Mouse (Mus musculus) yolk sac, embryonic 10.5 days (tissue): ENCODE measurements around the gene Nlrp9c.
"Not testable (repeated sequence)": the region's sequence is repeated elsewhere in the genome, so short reads cannot be mapped to it uniquely, and the experiment has no call there.

Experiments used
- DNase-seq: peaks from one replicate; pipeline ENCODE4 v3.0.0-alpha.2; 2017; ENCODE audit warnings: low spot score

The Nlrp9c gene

DNA sequence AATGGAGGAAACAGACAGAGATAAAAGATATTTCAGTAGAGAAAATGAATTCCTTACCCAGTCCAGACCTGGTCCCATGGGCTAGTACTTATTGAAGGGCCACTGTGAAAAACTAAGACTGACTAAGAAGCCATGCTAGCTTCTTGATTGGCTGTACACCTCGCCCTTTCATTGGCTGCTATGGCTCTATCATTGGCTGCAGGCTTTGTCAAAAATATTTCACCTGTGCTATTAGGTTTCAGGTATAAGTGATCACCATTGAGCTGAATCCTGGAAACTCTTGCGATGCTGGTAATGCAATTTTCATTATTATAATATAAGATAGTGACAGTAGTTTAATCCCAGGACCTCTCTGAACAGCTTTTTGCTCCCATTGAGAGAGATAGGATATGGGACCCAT lies at the start of gene Nlrp9c:
Gene Nlrp9c (minus strand): TSS at position 101 of the 400 bp plus-strand sequence.
- DNase-seq: not testable (repeated sequence)

DNA sequence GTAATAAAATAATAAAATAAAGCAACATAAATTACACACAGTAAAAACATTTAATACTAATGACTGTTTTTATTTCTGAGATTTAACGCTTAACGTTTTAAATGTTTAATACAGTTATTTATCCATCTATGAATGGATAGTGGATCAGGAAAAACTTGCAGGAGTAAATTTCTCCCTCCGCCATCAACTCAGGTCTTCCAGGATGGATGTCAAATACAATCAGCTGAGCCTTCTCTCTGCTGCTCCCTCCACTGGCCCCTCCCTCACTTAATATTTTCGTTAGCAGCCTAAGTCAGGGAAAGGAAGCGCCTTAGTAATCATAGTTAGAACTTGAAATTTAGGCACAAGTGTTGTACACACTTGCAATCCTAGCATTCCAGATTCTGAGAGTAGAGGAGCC lies 31.3 kb upstream of the Nlrp9c start, which contains the start of gene Nlrp4a:
Gene Nlrp4a (plus strand): TSS at position 301 of the 400 bp plus-strand sequence.
- no peak for DNase-seq

DNA sequence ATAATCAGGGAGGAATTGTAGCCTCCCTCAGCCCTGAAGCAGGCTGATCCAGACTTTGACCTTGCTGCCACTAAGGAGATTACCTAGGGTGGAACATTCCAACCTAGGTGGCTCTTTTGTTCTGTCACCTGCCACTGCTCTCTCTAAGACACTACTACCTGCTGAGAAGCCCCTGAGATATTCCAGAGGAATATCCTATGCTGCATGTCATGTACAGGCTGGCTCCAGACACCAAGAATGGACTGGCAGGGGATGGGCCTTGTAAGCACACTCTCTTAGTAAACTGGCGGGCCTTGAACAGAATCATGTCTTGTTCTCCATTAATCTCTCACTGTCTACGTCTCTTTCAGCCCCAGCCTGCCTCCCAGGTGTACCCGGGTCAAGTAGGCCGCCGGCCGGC lies 11.7 kb downstream of the Nlrp9c start:
- DNase-seq: not testable (repeated sequence)

DNA sequence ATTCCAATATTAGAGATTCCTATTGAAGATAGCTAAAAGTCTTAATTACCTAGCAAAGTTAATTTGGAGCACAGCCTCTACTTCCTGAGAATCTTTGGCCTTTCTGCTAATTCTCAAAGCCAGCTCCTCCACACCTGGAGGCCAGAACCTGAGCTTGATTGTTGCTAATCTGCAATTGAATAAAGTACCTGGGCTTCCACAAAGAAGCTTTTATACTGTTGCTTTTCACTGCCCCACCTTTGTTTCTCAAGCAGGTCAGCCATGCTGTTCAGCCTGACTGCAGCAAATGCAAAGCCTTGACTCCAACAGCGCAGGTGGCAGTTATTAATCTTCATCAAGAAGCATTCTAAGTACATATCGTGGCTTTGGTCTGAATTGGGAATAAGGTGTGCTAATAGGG lies 12.4 kb downstream of the Nlrp9c start:
- not testable (repeated sequence) for DNase-seq

DNA sequence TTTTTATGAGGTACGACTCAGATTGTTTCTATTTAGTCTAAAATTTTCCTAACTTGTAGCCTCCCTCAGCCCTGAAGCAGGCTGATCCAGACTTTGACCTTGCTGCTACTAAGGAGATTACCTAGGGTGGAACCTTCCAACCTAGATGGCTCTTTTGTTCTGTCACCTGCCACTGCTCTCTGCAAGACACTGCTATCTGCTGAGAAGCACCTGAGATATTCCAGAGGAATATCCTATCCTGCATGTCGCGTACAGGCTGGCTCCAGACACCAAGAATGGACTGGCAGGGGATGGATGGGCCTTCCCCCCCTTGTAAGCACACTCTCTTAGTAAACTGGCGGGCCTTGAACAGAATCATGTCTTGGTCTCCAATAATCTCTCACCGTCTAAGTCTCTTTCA lies 16.8 kb downstream of the Nlrp9c start:
- DNase-seq: not testable (repeated sequence)

DNA sequence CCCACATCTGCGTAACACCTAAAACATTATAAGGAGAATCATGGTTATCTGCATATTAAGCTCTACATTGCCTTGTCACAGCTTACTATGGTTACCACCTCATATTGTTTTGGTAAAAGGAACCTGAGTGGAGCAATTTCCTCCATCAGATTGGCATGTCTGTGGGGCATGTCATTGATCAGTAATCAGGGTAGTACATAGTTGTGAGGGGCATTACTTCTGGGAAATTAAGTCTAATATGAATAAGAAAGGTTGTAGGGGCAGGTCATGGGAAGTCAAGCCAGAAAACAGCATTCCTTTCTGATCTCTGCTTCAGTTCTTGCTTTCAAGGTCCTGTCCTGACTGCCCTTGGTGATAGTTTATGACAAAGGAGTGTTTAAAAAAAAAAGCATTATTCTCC lies 22.7 kb downstream of the Nlrp9c start:
- DNase-seq: no peak

DNA sequence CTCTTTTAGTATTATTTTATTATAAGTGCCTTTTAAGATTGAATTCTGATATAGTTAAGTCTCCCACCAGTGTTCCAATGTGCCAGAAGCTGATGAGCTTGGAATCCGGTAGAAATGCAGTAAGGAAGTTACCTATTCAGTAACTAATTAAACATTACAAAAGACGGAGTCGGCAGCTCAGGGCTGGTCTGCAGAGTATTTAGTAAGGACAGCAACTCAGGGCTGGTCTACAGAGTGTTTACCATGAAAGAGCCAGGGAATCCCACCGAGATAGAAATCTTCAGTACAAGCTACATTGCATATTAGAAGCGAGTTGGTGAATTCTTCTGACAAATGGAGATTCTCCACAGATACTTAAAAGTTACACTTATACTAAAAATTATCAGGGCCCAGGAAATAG lies 30.3 kb downstream of the Nlrp9c start:
- not testable (repeated sequence) for DNase-seq

DNA sequence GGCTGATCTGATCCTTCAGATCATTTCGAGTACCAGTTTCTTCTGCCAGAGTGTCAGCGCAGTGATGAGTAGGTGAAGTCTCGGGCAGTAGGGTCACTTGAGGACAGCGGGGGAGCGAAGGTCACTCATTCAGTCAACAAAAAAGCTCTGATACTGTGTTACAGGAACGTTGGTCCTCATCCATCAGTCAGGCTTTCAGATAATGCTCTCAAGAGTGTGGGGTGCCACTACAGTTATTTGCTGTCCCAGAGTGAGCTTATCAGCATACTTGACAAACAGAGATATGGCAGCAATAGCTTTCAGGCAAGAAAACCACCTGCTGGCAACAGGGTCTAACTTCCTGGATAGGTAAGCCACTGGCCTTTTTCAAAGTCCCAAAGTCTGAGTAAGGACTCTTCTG lies 46.8 kb downstream of the Nlrp9c start:
- DNase-seq: peak; percentile 4

DNA sequence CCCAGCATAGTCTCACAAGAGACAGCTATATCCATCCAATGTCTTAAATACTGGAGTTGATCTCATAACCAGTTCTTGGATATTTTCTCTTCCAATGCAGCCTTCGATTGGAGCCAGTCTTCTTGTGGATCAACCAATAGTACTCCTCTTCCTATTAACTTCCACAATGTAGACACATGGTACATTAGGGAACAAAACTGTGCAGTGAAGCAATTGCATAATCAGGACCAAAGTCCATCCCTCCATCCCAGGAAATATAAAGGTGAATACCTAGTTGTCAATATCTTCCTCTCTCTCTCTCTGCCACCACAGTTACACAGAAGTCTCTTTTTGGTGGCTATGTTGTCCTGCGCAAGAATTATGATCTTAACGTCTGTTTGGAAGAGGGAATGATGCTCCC lies 51.2 kb downstream of the Nlrp9c start:
- not testable (repeated sequence) for DNase-seq

DNA sequence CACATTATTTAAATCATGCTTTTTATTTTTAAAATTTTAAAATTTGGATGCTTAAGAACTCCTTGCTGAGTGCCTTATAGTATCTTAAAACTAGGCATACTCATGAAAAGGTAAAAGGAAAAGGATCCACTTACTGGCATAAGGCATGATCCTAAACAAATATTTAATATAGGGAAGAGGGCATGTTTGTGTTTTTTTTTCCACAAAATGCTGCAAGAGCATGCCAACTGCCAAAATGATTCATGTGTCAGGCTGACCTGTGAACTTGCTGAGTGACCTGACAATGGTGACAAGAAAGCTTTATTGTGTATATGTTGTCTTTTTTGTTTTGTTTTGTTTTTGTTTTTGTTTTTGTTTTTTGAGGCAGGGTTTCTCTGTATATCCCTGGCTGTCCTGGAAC lies 53.3 kb downstream of the Nlrp9c start:
- not testable (repeated sequence) for DNase-seq

DNA sequence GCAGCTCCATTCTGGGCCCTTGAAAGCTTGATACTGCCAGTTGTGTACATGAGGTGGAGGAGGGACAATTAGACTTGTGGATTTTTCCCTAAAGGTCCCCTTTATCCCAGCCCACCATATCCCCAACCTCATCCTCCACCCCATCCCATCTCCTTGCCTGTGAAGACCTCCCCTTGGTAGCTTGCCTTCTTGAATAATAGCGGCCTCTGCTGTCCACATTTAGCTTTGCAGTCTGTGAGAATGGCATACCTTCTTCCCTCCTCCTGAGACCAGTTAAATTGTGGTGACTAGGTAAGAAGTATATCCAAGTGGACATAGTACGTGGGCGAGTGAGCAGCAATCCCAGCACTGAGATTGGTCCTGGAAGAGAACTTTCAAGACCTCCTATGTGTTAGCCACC lies 83.1 kb downstream of the Nlrp9c start:
- DNase-seq: not testable (repeated sequence)

DNA sequence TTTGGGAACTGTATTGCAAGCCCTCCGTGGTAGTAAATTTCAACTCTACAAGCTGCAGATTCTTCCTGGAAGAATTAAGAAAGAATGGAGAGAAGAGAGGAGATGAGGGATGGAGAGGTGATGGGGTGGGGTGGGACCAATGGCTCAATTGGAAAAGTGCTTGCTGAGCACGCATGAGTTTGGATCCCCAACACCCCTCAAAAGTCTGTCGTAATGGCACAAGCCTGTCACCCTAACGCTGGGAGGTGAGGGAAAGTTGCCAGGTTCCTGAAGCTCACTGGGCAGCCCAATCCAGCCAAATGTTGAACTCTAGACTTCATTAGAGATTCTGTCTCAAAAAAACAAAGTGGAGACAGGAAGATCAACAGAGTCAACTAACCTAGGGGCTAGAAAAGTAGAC lies 87.7 kb downstream of the Nlrp9c start:
- DNase-seq: not testable (repeated sequence)

DNA sequence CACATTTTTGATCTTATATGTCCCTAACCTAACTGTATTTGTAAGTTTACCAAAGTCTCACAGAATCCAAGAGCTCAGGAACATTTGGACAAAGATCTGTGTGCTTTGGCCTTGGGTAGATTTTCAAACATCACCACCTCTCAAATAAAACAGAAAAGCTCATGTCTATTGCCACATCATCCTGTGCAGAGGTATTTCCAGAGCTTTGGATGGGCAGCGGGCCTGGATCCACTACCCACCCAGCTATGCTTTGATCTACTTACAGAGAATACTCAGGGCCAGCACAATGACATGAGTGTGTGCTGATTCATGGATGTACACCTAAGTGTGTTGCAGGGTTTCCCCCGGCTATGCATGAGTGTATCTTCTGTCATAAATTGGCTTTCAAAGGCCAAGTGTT lies 88.3 kb downstream of the Nlrp9c start:
- not testable (repeated sequence) for DNase-seq

DNA sequence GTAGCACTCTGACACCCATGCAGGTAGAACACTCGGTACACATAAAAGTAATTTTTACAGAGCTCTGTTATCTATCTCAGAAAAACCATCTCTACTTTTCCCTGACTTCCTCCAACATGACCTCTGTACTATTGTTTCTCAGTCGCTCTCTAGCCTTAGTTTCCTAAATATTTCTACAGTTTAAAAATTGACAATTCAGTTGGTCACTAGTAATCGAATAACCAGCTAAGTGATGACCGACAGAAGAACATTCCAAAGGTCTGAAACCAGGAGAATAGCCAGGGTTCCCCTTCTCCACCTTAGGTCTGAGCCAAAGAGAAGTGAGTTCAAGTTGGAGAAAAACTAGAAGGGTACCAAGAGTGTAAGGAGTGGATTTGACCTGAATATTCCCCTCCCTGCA lies 91.7 kb downstream of the Nlrp9c start:
- not testable (repeated sequence) for DNase-seq

DNA sequence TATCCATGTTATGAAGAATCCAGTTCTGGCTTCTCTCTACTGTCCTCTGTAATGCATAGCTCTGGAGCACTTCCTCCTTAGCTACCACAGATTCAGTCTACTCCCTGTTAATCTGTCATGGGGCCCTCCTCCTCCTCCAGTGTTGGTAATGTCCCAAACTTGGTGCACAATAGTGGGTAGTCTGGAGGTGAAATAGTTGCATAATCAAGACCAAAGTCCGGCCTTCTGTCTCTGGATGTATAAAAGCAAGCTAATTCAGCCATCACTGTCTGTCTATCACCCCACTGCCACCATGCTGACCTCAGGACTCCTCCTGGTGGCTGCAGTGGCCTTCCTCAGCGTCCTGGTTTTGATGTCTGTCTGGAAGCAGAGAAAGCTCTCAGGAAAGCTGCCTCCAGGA lies 96.6 kb downstream of the Nlrp9c start, which contains the start of gene Cyp2a4:
Gene Cyp2a4 (plus strand): TSS at position 244 of the 400 bp plus-strand sequence.
- DNase-seq: not testable (repeated sequence)

DNA sequence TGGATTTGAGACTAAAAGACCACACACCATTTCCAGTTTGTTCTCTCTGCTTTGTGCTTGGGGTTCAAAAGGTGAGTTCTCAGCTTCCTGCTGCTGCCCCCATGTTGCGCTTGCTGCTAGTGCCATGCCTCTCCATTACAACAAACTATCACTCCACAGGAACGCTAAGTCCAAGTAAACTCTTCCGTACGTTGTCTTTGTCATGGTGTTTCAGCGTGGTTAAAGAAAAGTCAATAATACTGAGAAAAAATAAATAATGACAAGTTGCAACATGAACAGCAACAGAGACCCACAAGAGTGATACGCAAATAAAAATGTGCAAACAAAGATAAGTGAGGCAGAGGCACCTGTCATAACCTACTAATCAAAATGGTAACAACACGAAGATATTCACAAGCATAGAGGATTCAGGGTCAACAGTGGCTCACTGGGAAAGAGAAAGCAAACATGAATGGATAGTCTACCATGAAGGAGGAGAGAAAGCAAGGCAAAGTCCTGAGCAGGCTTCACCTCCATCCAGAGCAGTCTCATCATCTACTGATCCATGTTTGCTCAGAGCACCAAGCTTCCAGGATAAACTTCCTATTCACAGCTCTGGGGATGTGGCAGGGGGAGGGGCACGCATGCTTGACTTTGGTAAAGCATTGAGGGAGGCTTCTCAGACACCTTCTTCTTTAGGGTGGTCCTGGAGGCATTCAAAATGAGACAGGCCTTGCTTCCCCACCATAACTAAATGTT lies 99.9 kb downstream of the Nlrp9c start:
- DNase-seq: peak; percentile 12
